Mouse (Mus musculus): ENCODE results near the gene Hsd17b10.

GRCm38 (mm10) chrX:152047230-152047629 lies 45.6 kb downstream of the Hsd17b10 start:
- no peak for TF ChIP-seq GATA1 (IDR thresholded peaks at IDR 0.05; ENCODE audit: borderline replicate concordance, low read length)
- no peak for TF ChIP-seq FLI1 (IDR thresholded peaks at IDR 0.05; ENCODE audit: low read length)

Measured in megakaryocyte, embryonic 14.5 days (primary cell).